Mouse (Mus musculus): ENCODE results near the gene Tmem150c.
A peak's percentile ranks its signal among the peaks of the same experiment; 100 is the strongest.

The Tmem150c gene

GRCm38 (mm10) chr5:100049904-100050303 lies 109.7 kb downstream of the Tmem150c start:
- DNase-seq (ENCODE audit: low spot score), result no peak

- no peak for DNase-seq (ENCODE audit: low spot score)
These were observed 111.7 kb downstream of the Tmem150c start for GRCm38 (mm10) chr5:100047871-100048270.

GRCm38 (mm10) chr5:100047143-100047640 lies 112.4 kb downstream of the Tmem150c start:
- no peak for DNase-seq (ENCODE audit: low spot score)

GRCm38 (mm10) chr5:100046096-100046495 lies 113.5 kb downstream of the Tmem150c start:
- no peak for DNase-seq (ENCODE audit: low spot score)

- no peak for DNase-seq (ENCODE audit: low spot score)
These were observed 115.0 kb downstream of the Tmem150c start for GRCm38 (mm10) chr5:100044621-100045020.

- no peak for DNase-seq (ENCODE audit: low spot score)
These were observed 115.6 kb downstream of the Tmem150c start for GRCm38 (mm10) chr5:100044030-100044429.

- DNase-seq (ENCODE audit: low spot score), result no peak
These were observed 116.2 kb downstream of the Tmem150c start for GRCm38 (mm10) chr5:100043361-100043760.

GRCm38 (mm10) chr5:100042467-100042866 lies 117.1 kb downstream of the Tmem150c start:
- no peak for DNase-seq (ENCODE audit: low spot score)

- no peak for DNase-seq (ENCODE audit: low spot score)
These were observed 118.3 kb downstream of the Tmem150c start for GRCm38 (mm10) chr5:100041272-100041671.

GRCm38 (mm10) chr5:100040281-100040784 lies 119.3 kb downstream of the Tmem150c start:
- DNase-seq (ENCODE audit: low spot score), result no peak

- DNase-seq (ENCODE audit: low spot score), result peak; percentile 95
These were observed 119.9 kb downstream of the Tmem150c start, which contains the start of the genes Hnrnpdl and Enoph1 for GRCm38 (mm10) chr5:100039602-100040142. TSS of gene Hnrnpdl (minus strand) at chr5:100039664. TSS of gene Enoph1 (plus strand) at chr5:100039985.

GRCm38 (mm10) chr5:100038714-100039601 lies 120.7 kb downstream of the Tmem150c start:
- DNase-seq (ENCODE audit: low spot score), result peak; percentile 94

- DNase-seq (ENCODE audit: low spot score), result peak; percentile 81
These were observed 121.5 kb downstream of the Tmem150c start for GRCm38 (mm10) chr5:100037965-100038713.

- DNase-seq (ENCODE audit: low spot score), result no peak
These were observed 122.9 kb downstream of the Tmem150c start for GRCm38 (mm10) chr5:100036681-100037080.

GRCm38 (mm10) chr5:100035950-100036349 lies 123.7 kb downstream of the Tmem150c start:
- DNase-seq (ENCODE audit: low spot score), result no peak

GRCm38 (mm10) chr5:100032646-100033045 lies 127.0 kb downstream of the Tmem150c start:
- no peak for DNase-seq (ENCODE audit: low spot score)

- no peak for DNase-seq (ENCODE audit: low spot score)
These were observed 127.5 kb downstream of the Tmem150c start for GRCm38 (mm10) chr5:100032107-100032506.

- no peak for DNase-seq (ENCODE audit: low spot score)
These were observed 129.5 kb downstream of the Tmem150c start for GRCm38 (mm10) chr5:100030069-100030468.

Data from left cerebral cortex, adult 11 months (tissue).